Mouse (Mus musculus) sigmoid colon, adult 10 weeks (tissue): Measurements from ENCODE around the gene Eipr1. TPM values are rescaled to one million over a fixed set of nuclear protein-coding genes. Genes with fewer than 3 reads are reported as not detected.

ENCODE experiments used
- polyA plus RNA-seq: library from polyadenylated mRNA; stranded (reverse); fragments of 350-450 nt; fragmentation: Illumina TruSeq; extraction: RNeasy Lipid Tissue Mini Kit (QIAGEN cat#74804); gene quantifications from one replicate; pipeline ENCODE4 v1.2.3, GENCODE M21; 2014; ENCODE audit warnings: low read depth, low replicate concordance

The Eipr1 gene
- polyA plus RNA-seq = 1.5 TPM

DNA sequence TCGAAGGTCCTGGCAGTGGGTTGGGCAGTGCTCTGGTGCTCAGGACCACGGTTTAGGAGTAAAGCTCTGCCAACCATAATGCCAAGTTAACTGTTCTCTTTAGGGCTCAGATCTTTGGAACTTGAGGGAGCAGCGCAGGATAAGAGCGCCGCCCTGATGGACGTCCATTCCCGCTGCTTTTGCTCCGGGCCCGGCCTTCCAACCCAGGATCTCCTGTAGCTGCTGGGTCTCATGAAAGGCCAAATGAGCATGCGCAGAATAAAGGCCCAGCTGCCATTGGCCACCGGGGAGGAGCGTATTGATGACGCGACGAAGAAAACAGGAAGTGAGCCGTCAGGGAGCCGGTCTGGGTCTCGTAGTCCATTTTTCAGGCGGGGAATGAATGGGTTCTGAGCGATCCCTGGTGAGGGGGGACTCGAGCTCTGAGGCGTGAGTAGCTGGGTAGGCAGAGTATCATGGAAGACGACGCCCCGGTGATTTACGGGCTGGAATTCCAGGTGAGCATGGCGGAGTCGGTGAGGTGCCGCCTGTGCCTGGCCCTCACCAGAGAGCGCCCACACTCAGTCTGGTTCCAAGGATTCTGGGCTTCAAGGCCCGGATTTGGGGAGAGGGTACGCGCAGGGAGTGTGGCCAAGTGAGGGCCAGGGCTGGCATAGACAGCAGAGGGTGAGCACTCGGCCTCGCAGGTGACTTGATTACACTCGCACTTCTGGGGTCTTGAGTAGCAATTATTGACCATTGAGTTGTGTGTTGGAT lies at the start of gene Eipr1:
Gene Eipr1, plus strand, starts transcription at position 296 of the 756 bp plus-strand sequence.

DNA sequence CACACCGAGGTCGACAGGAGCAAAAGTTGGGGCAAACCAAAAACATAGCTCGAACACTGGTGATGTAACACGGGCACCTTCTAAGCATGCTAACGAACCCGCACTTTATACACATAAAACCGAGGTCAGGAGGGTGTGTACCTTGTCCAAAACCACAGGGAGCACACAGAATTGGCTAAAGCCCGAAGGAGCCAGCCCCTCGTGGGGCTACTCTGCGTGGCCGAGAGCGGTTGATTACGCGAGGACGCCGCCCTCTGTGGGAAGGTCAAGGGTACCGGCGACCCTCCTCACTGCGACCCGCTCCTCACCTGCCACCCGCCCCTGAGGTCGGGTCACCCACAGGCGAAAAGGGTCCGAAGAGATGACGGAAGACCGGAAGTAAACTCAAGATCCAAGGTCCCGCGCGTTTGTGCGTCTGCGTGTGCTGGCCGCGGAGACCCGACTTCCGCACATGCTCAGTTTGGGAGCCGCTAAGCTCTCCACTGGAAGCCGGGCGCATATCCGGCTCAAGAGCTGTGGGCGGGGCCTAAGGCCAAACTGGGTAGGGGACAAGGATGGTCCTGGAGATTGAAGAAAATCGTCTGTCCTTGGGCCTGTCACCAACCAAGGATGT lies 1.5 kb upstream of the Eipr1 start, which contains the start of gene Trappc12:
Gene Trappc12, minus strand, starts transcription at position 452 of the 613 bp plus-strand sequence.

Other genes starting within 250 kb of the Eipr1 start
- not detected for gene Dcdc2c, start 199.4 kb upstream of the Eipr1 start, polyA plus RNA-seq
- not detected for gene Allc, start 169.3 kb upstream of the Eipr1 start, polyA plus RNA-seq
- not detected for gene Colec11, start 128.4 kb upstream of the Eipr1 start, polyA plus RNA-seq
- gene Rps7, start 115.8 kb upstream of the Eipr1 start, polyA plus RNA-seq = 1,000 TPM
- gene Rnaseh1, start 102.2 kb upstream of the Eipr1 start, polyA plus RNA-seq = 4.5 TPM
- gene Adi1, start 76.6 kb upstream of the Eipr1 start, polyA plus RNA-seq = 75.9 TPM
- 14.1 TPM for gene Trappc12, start 1.3 kb upstream of the Eipr1 start, polyA plus RNA-seq